In genomic region chr5:117133446-117134065, GRCm38 (mm10) we compare ENCODE assay signal across 9 mouse cellular contexts. TPM values are rescaled to one million over a fixed set of nuclear protein-coding genes. Genes with fewer than 3 reads are reported as not detected.
A peak's percentile ranks its signal among the peaks of the same experiment; 100 is the strongest.
DNase-seq lines count a peak whose midpoint lies in the region; ATAC-seq and TF ChIP-seq lines count a peak whose summit lies in the region.
"Had no signal": no experiment of that assay in that cellular context is flagged by ENCODE, and none has a peak within 500 bp of the region (broad histone marks: within the 10 kb centered on the region; RNA-seq: fewer than 3 reads in every experiment).

No protein-coding gene starts in this region.

- DNase-seq in B cell, adult 2 months: peak; percentile 83 to 84
- DNase-seq in c-Kit-positive CD71-negative TER-119-negative erythroid progenitor cells, embryonic 14.5 days (ENCODE audit: low read depth): peak; percentile 54
- DNase-seq in liver, adult 2 months (ENCODE audit: extremely low read depth, low read depth, low spot score): peak; percentile 49
- no peak for DNase-seq in midbrain, postnatal 0 days (ENCODE audit: low spot score)
- no peak for DNase-seq in adrenal gland, postnatal 4 days (ENCODE audit: low spot score in 2 of 2)
- no peak for DNase-seq in layer of hippocampus, postnatal 25 days (ENCODE audit: extremely low spot score in 1 of 2, low spot score in 1 of 2)
- DNase-seq in layer of hippocampus, postnatal 14 days (ENCODE audit: low spot score in 2 of 2): no peak
- DNase-seq: kidney, postnatal 10 days had no signal

- WGBS in liver, adult 2 months: 26% methylated on average over 17 of the region's 17 CpGs
- 85% methylated on average over 17 of the region's 17 CpGs for WGBS in midbrain, postnatal 0 days

- H3K79me2 ChIP-seq in liver, adult 2 months (ENCODE audit: control insufficient read depth, insufficient read depth, low read length): peaks cover 49% of the 10 kb centered on the region

- peak overlapping the region; percentile 3; the same call in 1 of the 2 replicates for H3K9ac ChIP-seq in liver, adult 2 months (ENCODE audit: low read depth, low read length)
- no peak overlapping the region for H3K9ac ChIP-seq in midbrain, postnatal 0 days (replicated peaks; ENCODE audit: low read length, poor library complexity, severe bottlenecking)

- peak overlapping the region; percentile 29 for H3K27ac ChIP-seq in liver, adult 2 months (replicated peaks; ENCODE audit: insufficient read depth, low read depth, low read length)
- no peak overlapping the region for H3K27ac ChIP-seq in midbrain, postnatal 0 days (ENCODE audit: low read depth, low read length)

- TF ChIP-seq POLR2A in liver, adult 2 months (IDR thresholded peaks at IDR 0.05; ENCODE audit: extremely low read depth, insufficient read depth, low read length): no peak

- H3K36me3 ChIP-seq in liver, adult 2 months (ENCODE audit: control insufficient read depth, insufficient read depth, low read length): peaks cover 4% of the 10 kb centered on the region
- H3K36me3 ChIP-seq in midbrain, postnatal 0 days (ENCODE audit: insufficient read depth, low read length): 0 out of 2 replicates have a peak, but pooled peaks cover 3% of the 10 kb centered on the region

- H3K4me1 ChIP-seq in liver, adult 2 months (ENCODE audit: control insufficient read depth, insufficient read depth, low read length): peaks cover 30% of the 10 kb centered on the region
- no peaks in the 10 kb centered on the region for H3K4me1 ChIP-seq in midbrain, postnatal 0 days (ENCODE audit: insufficient read depth, low read length)

- TF ChIP-seq CTCF in liver, adult 2 months (IDR thresholded peaks at IDR 0.05; ENCODE audit: low read depth, low read length): no peak
- TF ChIP-seq CTCF in midbrain, postnatal 0 days (IDR thresholded peaks at IDR 0.05): no peak

- peak overlapping the region; percentile 22; the same call in 1 of the 2 replicates for H3K4me3 ChIP-seq in liver, adult 2 months (ENCODE audit: insufficient read depth, low read depth, low read length)
- H3K4me3 ChIP-seq in midbrain, postnatal 0 days (ENCODE audit: low read depth, low read length): no peak overlapping the region

- ATAC-seq in neutrophil, adult 5-6 weeks (ENCODE audit: extremely low read depth, insufficient number of reproducible peaks, low FRiP score, poor library complexity, severe bottlenecking): peak; percentile 90
- no peak for ATAC-seq in midbrain, postnatal 0 days (ENCODE audit: low FRiP score)

- no peak overlapping the region for H3K4me2 ChIP-seq in midbrain, postnatal 0 days (ENCODE audit: low read depth, low read length, poor library complexity, severe bottlenecking)

- H3K9me3 ChIP-seq in midbrain, postnatal 0 days (ENCODE audit: low read length): no peaks in the 10 kb centered on the region

- H3K27me3 ChIP-seq in liver, adult 2 months (ENCODE audit: control insufficient read depth, insufficient read depth, low read length): no peaks in the 10 kb centered on the region
- no peaks in the 10 kb centered on the region for H3K27me3 ChIP-seq in midbrain, postnatal 0 days (ENCODE audit: insufficient read depth, low read length)

RNA-seq across cellular contexts. Expression of gene Taok3, which starts 13.6 kb away (rescaled TPM):
- 23.0 and 27.9 TPM in 2 replicates for total RNA-seq in liver, adult 2 months (2014; rRNA removed)
- 14.7 and 16.2 TPM in 2 replicates for polyA plus RNA-seq in liver, adult 2 months (2012; rRNA removed)
- 68.0 and 76.9 TPM in 2 replicates for total RNA-seq in neutrophil, adult 5-6 weeks (2017)
- total RNA-seq in midbrain, postnatal 0 days (2014; rRNA removed): 30.1 and 35.5 TPM in 2 replicates
- 61.9 and 65.1 TPM in 2 replicates for polyA plus RNA-seq in midbrain, postnatal 0 days (2015; fragmentation: Nextera tagmentation; extraction: Ambion mirVana)
- 10 to 100 TPM; 39.3 to 39.5 TPM for total RNA-seq in adrenal gland, postnatal 4 days (2021)
- 10 to 100 TPM; 52.4 to 59.1 TPM for total RNA-seq in layer of hippocampus, postnatal 25 days (2021)
- total RNA-seq in layer of hippocampus, postnatal 14 days (2021): 10 to 100 TPM; 58.2 to 58.9 TPM

RNA-seq across cellular contexts. Expression of gene Suds3, which starts 17.6 kb away (rescaled TPM):
- total RNA-seq in liver, adult 2 months (2014; rRNA removed): 59.9 and 61.4 TPM in 2 replicates
- polyA plus RNA-seq in liver, adult 2 months (2012; rRNA removed): 77.1 and 82.8 TPM in 2 replicates
- total RNA-seq in neutrophil, adult 5-6 weeks (2017): 130 and 137 TPM in 2 replicates
- total RNA-seq in midbrain, postnatal 0 days (2014; rRNA removed): 91.5 and 95.0 TPM in 2 replicates
- polyA plus RNA-seq in midbrain, postnatal 0 days (2015; fragmentation: Nextera tagmentation; extraction: Ambion mirVana): 63.9 and 70.9 TPM in 2 replicates
- total RNA-seq in adrenal gland, postnatal 4 days (2021): 100 to 1,000 TPM in 1 of 2 experiments, 10 to 100 TPM in 1; 97.0 to 108 TPM
- 100 to 1,000 TPM; 109 to 110 TPM for total RNA-seq in layer of hippocampus, postnatal 25 days (2021)
- total RNA-seq in layer of hippocampus, postnatal 14 days (2021): 100 to 1,000 TPM in 1 of 2 experiments, 10 to 100 TPM in 1; 96.6 to 110 TPM

Comparison
In these comparisons a context has a peak if more than half of its experiments do, and no peak if none do; other contexts are left out.
1. DNase-seq: peak in B cell, adult 2 months (2 of 2), c-Kit-positive CD71-negative TER-119-negative erythroid progenitor cells, embryonic 14.5 days (single experiment) and liver, adult 2 months (single experiment); none in midbrain, postnatal 0 days (single experiment), adrenal gland, postnatal 4 days (0 of 2), layer of hippocampus, postnatal 25 days (0 of 2) and layer of hippocampus, postnatal 14 days (0 of 2).